Mouse (Mus musculus) embryo, embryonic 11.5 days (tissue): ENCODE measurements at regions not wholly inside any gene's neighbourhood (a gene's known extent, or its start where the extent isn't known, plus 50 kb on each side); places are given as distances from the start of the nearest gene placed in this dataset.

Source experiments
- DNase-seq: peaks from one replicate; pipeline ENCODE4 v3.0.0-alpha.2; 2012; ENCODE audit warnings: low read depth, low spot score

DNA sequence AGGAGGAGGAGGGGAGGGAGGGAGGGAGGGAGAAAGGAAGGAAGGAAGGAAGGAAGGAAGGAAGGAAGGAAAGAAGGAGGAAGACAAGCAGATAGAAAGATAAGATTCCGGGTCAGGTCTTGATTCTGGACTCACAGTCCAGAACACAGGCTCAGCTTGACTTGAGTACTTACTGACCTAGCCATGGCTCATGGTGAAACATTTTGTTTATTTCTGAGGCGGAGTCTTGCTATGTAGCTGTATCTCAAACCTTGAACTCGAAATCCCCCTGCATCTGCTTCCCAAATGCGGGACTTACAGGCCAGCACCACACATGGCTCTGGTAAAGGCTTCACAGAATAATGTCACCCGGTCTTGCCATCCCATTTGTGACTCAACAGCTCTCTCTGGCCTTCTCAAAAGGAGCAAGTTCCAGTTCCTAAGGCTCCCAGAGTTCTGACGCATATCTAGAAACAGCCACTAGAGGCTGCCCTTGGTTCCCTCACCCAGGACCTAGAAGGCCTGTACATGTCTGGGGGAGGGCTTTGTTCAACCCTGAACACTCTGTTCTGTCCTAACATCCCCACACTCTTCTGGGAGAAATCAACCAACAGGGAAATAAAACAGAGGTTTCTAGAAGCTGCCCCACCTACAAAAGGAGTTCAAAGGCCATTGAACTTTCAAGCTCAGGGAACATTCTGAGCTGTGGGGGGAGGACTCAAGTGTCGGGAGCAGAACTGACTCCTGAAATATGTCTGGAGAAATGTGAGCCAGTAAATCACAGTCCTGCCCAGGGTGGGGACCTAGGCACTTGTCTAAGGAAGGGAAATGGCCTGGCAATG, 56.2 kb upstream of the Akap13 start:
- peak; percentile 23 for DNase-seq

DNA sequence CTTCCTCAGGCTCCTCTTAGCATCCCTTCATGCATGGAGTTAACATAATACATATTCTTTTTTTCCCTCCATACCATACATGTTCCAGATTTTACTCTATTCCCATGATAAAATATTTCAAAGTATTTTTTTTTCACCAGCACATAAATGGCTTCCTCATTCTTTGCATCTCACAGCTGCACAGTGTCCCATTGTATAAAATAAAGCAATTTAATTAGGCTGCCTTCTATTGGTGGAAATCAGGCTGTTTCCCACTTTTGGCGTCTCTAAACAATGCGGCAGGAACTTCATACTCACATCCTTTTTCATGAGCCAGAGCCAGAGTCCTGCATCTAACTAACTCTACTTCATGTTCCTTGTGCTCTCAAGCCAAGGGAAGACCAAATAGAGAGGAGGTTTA, 54.9 kb upstream of the Akap13 start:
- DNase-seq, result no peak

- DNase-seq, result no peak
Observed at GRCm38 (mm10) chr7:75404955-75405354, 50.4 kb upstream of the Akap13 start.
